Mouse (Mus musculus) kidney, embryonic 14.5 days (tissue): ENCODE results near the gene Ikzf2. TPM values are rescaled to one million over a fixed set of nuclear protein-coding genes. Genes with fewer than 3 reads are reported as not detected.
A peak's percentile ranks its signal among the peaks of the same experiment; 100 is the strongest.

Experiments used
- ATAC-seq: fragments of 200-750 bp; cut with Nextera tagmentation; 2 replicates; pipeline ENCODE4 v1.8.0; 2017; ENCODE audit warnings: moderate number of reproducible peaks, mild to moderate bottlenecking, moderate TSS enrichment, moderate library complexity; ENCODE audit not compliant: low FRiP score, low TSS enrichment
- H3K27ac ChIP-seq: fragments of 300-500 bp; sonication (generic); 2 replicates; pipeline ENCODE4 v1.5.1; 2014; ENCODE audit warnings: low read depth, mild to moderate bottlenecking, low read length, moderate library complexity, mixed read lengths
- H3K27me3 ChIP-seq: fragments of 300-500 bp; sonication (generic); 2 replicates; pipeline ENCODE4 v1.6.1; 2014; ENCODE audit warnings: mild to moderate bottlenecking, low read length; ENCODE audit not compliant: control insufficient read depth, insufficient read depth
- H3K36me3 ChIP-seq: fragments of 300-500 bp; sonication (generic); 2 replicates; pipeline ENCODE4 v1.6.1; 2014; ENCODE audit warnings: low read length, mixed read lengths; ENCODE audit not compliant: control insufficient read depth, insufficient read depth
- H3K4me1 ChIP-seq: fragments of 300-500 bp; sonication (generic); 2 replicates; pipeline ENCODE4 v1.6.1; 2014; ENCODE audit warnings: low read length, mixed read lengths; ENCODE audit not compliant: control insufficient read depth, insufficient read depth
- H3K4me2 ChIP-seq: fragments of 300-500 bp; sonication (generic); replicated peaks from 2 replicates; pipeline ENCODE4 v1.6.1; 2014; ENCODE audit warnings: low read depth, mild to moderate bottlenecking, low read length
- H3K4me3 ChIP-seq: fragments of 300-500 bp; sonication (generic); 2 replicates; pipeline ENCODE4 v1.5.1; 2014; ENCODE audit warnings: mild to moderate bottlenecking, low read length
- H3K9ac ChIP-seq: fragments of 300-500 bp; sonication (generic); 2 replicates; pipeline ENCODE4 v1.6.1; 2014; ENCODE audit warnings: low read depth, mild to moderate bottlenecking, low read length, moderate library complexity
- H3K9me3 ChIP-seq: fragments of 300-500 bp; sonication (generic); 2 replicates; pipeline ENCODE4 v1.6.1; 2016; ENCODE audit warnings: low read length; ENCODE audit not compliant: control insufficient read depth
- WGBS: fragments of 180-500 bp; shearing (Covaris S2); extraction: QIAGEN DNeasy Blood & Tissue Kit; methylation state at CpG from one replicate; pipeline ENCODE4 v1.1.7; 2014; 5-methylcytosine and 5-hydroxymethylcytosine counted together
- polyA plus RNA-seq: library from polyadenylated mRNA; unstranded; fragments of >200 nt; fragmentation: Nextera tagmentation; extraction: Ambion mirVana; gene quantifications from 2 replicates; pipeline ENCODE4 v1.2.1, GENCODE M21; 2014

Ikzf2 gene
- polyA plus RNA-seq, 1 experiment from 2014 or later: 4.8 TPM

GRCm38 (mm10) chr1:69599074-69599772, 87.8 kb downstream of the Ikzf2 start:
- Histone ChIP-seq H3K36me3 (no peaks in the 10 kb centered on the region), H3K9me3 (no peaks in the 10 kb centered on the region), H3K27ac (no peak overlapping the region), H3K4me2 (no peak overlapping the region), H3K4me3 (no peak overlapping the region), H3K9ac (no peak overlapping the region), H3K27me3 (no peaks in the 10 kb centered on the region), H3K4me1 (no peaks in the 10 kb centered on the region)
- ATAC-seq: no peak
- 92% methylated on average over 12 of the region's 12 CpGs for WGBS

- Histone ChIP-seq H3K27me3 (no peaks in the 10 kb centered on the region), H3K9me3 (no peaks in the 10 kb centered on the region), H3K9ac (0 out of 2 replicates have a peak overlapping the region, but pooled peaks have one; percentile 35), H3K4me3 (peak overlapping the region; percentile 13; the same call in 1 of the 2 replicates), H3K36me3 (no peaks in the 10 kb centered on the region), H3K27ac (no peak overlapping the region), H3K4me1 (no peaks in the 10 kb centered on the region; the same call in 1 of the 2 replicates), H3K4me2 (peak overlapping the region; percentile 32)
- ATAC-seq: no peak
- 28% methylated on average over 6 of the region's 6 CpGs for WGBS
Observed at GRCm38 (mm10) chr1:69591889-69592288, 95.2 kb downstream of the Ikzf2 start.

GRCm38 (mm10) chr1:69591328-69591801, 95.7 kb downstream of the Ikzf2 start:
- Histone ChIP-seq H3K36me3 (no peaks in the 10 kb centered on the region), H3K27me3 (no peaks in the 10 kb centered on the region), H3K27ac (no peak overlapping the region), H3K9me3 (no peaks in the 10 kb centered on the region), H3K4me2 (peak overlapping the region; percentile 32), H3K4me1 (no peaks in the 10 kb centered on the region; the same call in 1 of the 2 replicates), H3K4me3 (peak overlapping the region; percentile 13; the same call in 1 of the 2 replicates), H3K9ac (0 out of 2 replicates have a peak overlapping the region, but pooled peaks have one; percentile 35)
- ATAC-seq: no peak
- WGBS: 16% methylated on average over 7 of the region's 7 CpGs

- H3K27me3 ChIP-seq: no peaks in the 10 kb centered on the region
- H3K9me3 ChIP-seq: no peaks in the 10 kb centered on the region
- no peak overlapping the region for H3K27ac ChIP-seq
- H3K9ac ChIP-seq: no peak overlapping the region
- no peak overlapping the region for H3K4me3 ChIP-seq
- WGBS: 60% methylated on average over 2 of the region's 2 CpGs
- H3K4me1 ChIP-seq: no peaks in the 10 kb centered on the region
- no peak overlapping the region for H3K4me2 ChIP-seq
- no peak for ATAC-seq
- H3K36me3 ChIP-seq: no peaks in the 10 kb centered on the region
Observed at GRCm38 (mm10) chr1:69585546-69585945, 101.5 kb downstream of the Ikzf2 start.

- WGBS: 89% methylated on average over 5 of the region's 5 CpGs
- no peaks in the 10 kb centered on the region for H3K27me3 ChIP-seq
- no peak overlapping the region for H3K9ac ChIP-seq
- H3K27ac ChIP-seq: no peak overlapping the region
- no peak overlapping the region for H3K4me3 ChIP-seq
- no peak for ATAC-seq
- no peak overlapping the region for H3K4me2 ChIP-seq
- no peaks in the 10 kb centered on the region for H3K9me3 ChIP-seq
- H3K36me3 ChIP-seq: no peaks in the 10 kb centered on the region
- H3K4me1 ChIP-seq: no peaks in the 10 kb centered on the region
Observed at GRCm38 (mm10) chr1:69583932-69584659, 102.9 kb downstream of the Ikzf2 start.

GRCm38 (mm10) chr1:69578917-69579316, 108.1 kb downstream of the Ikzf2 start:
- Histone ChIP-seq H3K9me3 (no peaks in the 10 kb centered on the region), H3K9ac (no peak overlapping the region), H3K27me3 (no peaks in the 10 kb centered on the region), H3K4me2 (no peak overlapping the region), H3K27ac (no peak overlapping the region), H3K4me1 (no peaks in the 10 kb centered on the region), H3K36me3 (no peaks in the 10 kb centered on the region), H3K4me3 (no peak overlapping the region)
- WGBS: 95% methylated on average over 4 of the region's 4 CpGs
- ATAC-seq: no peak

- H3K4me3 ChIP-seq: no peak overlapping the region
- no peak overlapping the region for H3K4me2 ChIP-seq
- H3K9me3 ChIP-seq: no peaks in the 10 kb centered on the region
- no peak overlapping the region for H3K27ac ChIP-seq
- no peaks in the 10 kb centered on the region for H3K4me1 ChIP-seq
- H3K27me3 ChIP-seq: no peaks in the 10 kb centered on the region
- 79% methylated on average over 5 of the region's 5 CpGs for WGBS
- no peaks in the 10 kb centered on the region for H3K36me3 ChIP-seq
- no peak overlapping the region for H3K9ac ChIP-seq
- ATAC-seq: no peak
Observed at GRCm38 (mm10) chr1:69559443-69560090, 127.5 kb downstream of the Ikzf2 start.

- WGBS: 87% methylated on average over 5 of the region's 5 CpGs
- ATAC-seq: no peak
- H3K9ac ChIP-seq: no peak overlapping the region
- no peak overlapping the region for H3K27ac ChIP-seq
- H3K27me3 ChIP-seq: no peaks in the 10 kb centered on the region
- no peaks in the 10 kb centered on the region for H3K9me3 ChIP-seq
- H3K4me1 ChIP-seq: no peaks in the 10 kb centered on the region
- no peak overlapping the region for H3K4me3 ChIP-seq
- no peaks in the 10 kb centered on the region for H3K36me3 ChIP-seq
- no peak overlapping the region for H3K4me2 ChIP-seq
Observed at GRCm38 (mm10) chr1:69555636-69556151, 131.4 kb downstream of the Ikzf2 start.
